Mouse (Mus musculus) CH12.LX (cell line): ENCODE measurements around the gene Msn. TPM values are rescaled to one million over a fixed set of nuclear protein-coding genes. Genes with fewer than 3 reads are reported as not detected.

Source experiments
- DNase-seq: peaks from one replicate; pipeline ENCODE4 v3.0.0-alpha.2; 2013; ENCODE audit errors: extremely low read depth
- H3K27ac ChIP-seq: 2 replicates; pipeline ENCODE4 v1.5.1; 2012; ENCODE audit warnings: low read depth, mild to moderate bottlenecking, control low read depth, moderate library complexity; ENCODE audit not compliant: insufficient read depth
- H3K27me3 ChIP-seq: replicated peaks from 2 replicates; pipeline ENCODE3; 2012; ENCODE audit warnings: inconsistent platforms
- H3K36me3 ChIP-seq, 2 experiments: replicated peaks in 1 of 2; 2 replicates each; pipeline versions ENCODE3 to v1.6.1; 2012; ENCODE audit warnings: inconsistent platforms in 1 of 2, low read length in 1 of 2, mild to moderate bottlenecking in 1 of 2, mixed read lengths in 1 of 2, moderate library complexity in 1 of 2; ENCODE audit not compliant: control insufficient read depth in 1 of 2, insufficient read depth in 1 of 2
- H3K4me1 ChIP-seq, 2 experiments: 2 replicates each; pipeline ENCODE4 v1.6.1; 2012; ENCODE audit warnings: inconsistent platforms in 1 of 2, moderate library complexity in 1 of 2; ENCODE audit not compliant: insufficient read depth in 2 of 2, control insufficient read depth in 1 of 2
- H3K4me2 ChIP-seq: 2 replicates; pipeline ENCODE4 v1.6.1; 2012; ENCODE audit warnings: low read depth, mild to moderate bottlenecking, control low read depth; ENCODE audit not compliant: poor library complexity, insufficient read depth, severe bottlenecking
- H3K4me3 ChIP-seq, 3 experiments: fragments of 150-350 bp in 1 of 3; sonication (generic) in 1 of 3; replicated peaks in 1 of 3; 2 replicates each; pipeline versions ENCODE3 to v1.5.1; 2011 to 2012; ENCODE audit warnings: low read depth in 2 of 3, low read length in 2 of 3, mild to moderate bottlenecking in 2 of 3, moderate library complexity in 2 of 3, control low read depth in 1 of 3, improper control_type of control experiment in 1 of 3, inconsistent platforms in 1 of 3, mixed read lengths in 1 of 3; ENCODE audit not compliant: poor library complexity in 1 of 3
- H3K79me2 ChIP-seq: replicated peaks from 2 replicates; pipeline ENCODE4 v1.6.1; 2012; ENCODE audit warnings: mild to moderate bottlenecking, moderate library complexity; ENCODE audit not compliant: control insufficient read depth, poor library complexity, insufficient read depth, severe bottlenecking; ENCODE audit errors: extremely low read depth
- H3K9ac ChIP-seq: 2 replicates; pipeline ENCODE4 v1.6.1; 2012; ENCODE audit warnings: low read depth, mild to moderate bottlenecking, control low read depth, moderate library complexity; ENCODE audit not compliant: insufficient read depth
- H3K9me3 ChIP-seq: replicated peaks from 2 replicates; pipeline ENCODE3; 2012; ENCODE audit warnings: low read length, inconsistent platforms, mixed read lengths
- BHLHE40 ChIP-seq: IDR thresholded peaks from 2 replicates; pipeline ENCODE4 v1.6.1; 2011; ENCODE audit warnings: mild to moderate bottlenecking, low read depth, low read length, improper control_type of control experiment
- CHD1 ChIP-seq: IDR thresholded peaks from 2 replicates; pipeline ENCODE4 v1.6.1; 2012; ENCODE audit warnings: low read depth, low read length, improper control_type of control experiment, inconsistent platforms
- CHD2 ChIP-seq: IDR thresholded peaks from 2 replicates; pipeline ENCODE4 v1.6.1; 2011; ENCODE audit warnings: low read length, improper control_type of control experiment
- CTCF ChIP-seq, 2 experiments: IDR thresholded peaks in 1 of 2; conservative IDR thresholded peaks in 1 of 2; 2 replicates each; pipeline ENCODE4 v1.5.1; 2011 to 2012; ENCODE audit warnings: low read depth in 2 of 2, low read length in 2 of 2, improper control_type of control experiment in 1 of 2, inconsistent platforms in 1 of 2, mild to moderate bottlenecking in 1 of 2, moderate library complexity in 1 of 2
- E2F4 ChIP-seq: IDR thresholded peaks from 2 replicates; pipeline ENCODE4 v1.6.1; 2011; ENCODE audit warnings: low read depth, low read length, improper control_type of control experiment; ENCODE audit not compliant: insufficient replicate concordance
- EP300 ChIP-seq: IDR thresholded peaks from 2 replicates; pipeline ENCODE4 v1.6.1; 2011; ENCODE audit warnings: low read length, improper control_type of control experiment
- ETS1 ChIP-seq: conservative IDR thresholded peaks from 2 replicates; pipeline ENCODE4 v1.6.1; 2012; ENCODE audit warnings: low read depth, mild to moderate bottlenecking, inconsistent platforms, low read length, improper control_type of control experiment, moderate library complexity
- GABPA ChIP-seq: IDR thresholded peaks from 2 replicates; pipeline ENCODE4 v1.6.1; 2012; ENCODE audit warnings: low read depth, low read length, improper control_type of control experiment, inconsistent platforms; ENCODE audit not compliant: insufficient replicate concordance
- IRF4 ChIP-seq: IDR thresholded peaks from 2 replicates; pipeline ENCODE4 v1.6.1; 2014; ENCODE audit warnings: low read depth, mild to moderate bottlenecking, inconsistent platforms, low read length, improper control_type of control experiment
- JUN ChIP-seq: IDR thresholded peaks from 2 replicates; pipeline ENCODE4 v1.6.1; 2011; ENCODE audit warnings: low read depth, mild to moderate bottlenecking, low read length, improper control_type of control experiment, moderate library complexity; ENCODE audit not compliant: insufficient read depth
- MAFK ChIP-seq: IDR thresholded peaks from 2 replicates; pipeline ENCODE4 v1.6.1; 2011; ENCODE audit warnings: low read length, improper control_type of control experiment; ENCODE audit not compliant: insufficient replicate concordance
- MAX ChIP-seq: IDR thresholded peaks from 2 replicates; pipeline ENCODE4 v1.6.1; 2011; ENCODE audit warnings: low read length, improper control_type of control experiment
- MEF2A ChIP-seq: IDR thresholded peaks from 2 replicates; pipeline ENCODE4 v1.6.1; 2014; ENCODE audit warnings: low read depth, mild to moderate bottlenecking, inconsistent platforms, low read length, improper control_type of control experiment, borderline replicate concordance
- MXI1 ChIP-seq: IDR thresholded peaks from 2 replicates; pipeline ENCODE4 v1.6.1; 2011; ENCODE audit warnings: mild to moderate bottlenecking, low read depth, low read length, improper control_type of control experiment
- PAX5 ChIP-seq: IDR thresholded peaks from 2 replicates; pipeline ENCODE4 v1.6.1; 2012; ENCODE audit warnings: low read length, inconsistent platforms, mixed read lengths
- POLR2A ChIP-seq: IDR thresholded peaks from 2 replicates; pipeline ENCODE4 v1.6.1; 2011; ENCODE audit warnings: low read depth, mild to moderate bottlenecking, improper control_type of control experiment, low read length
- POLR2AphosphoS2 ChIP-seq: IDR thresholded peaks from 2 replicates; pipeline ENCODE4 v1.6.1; 2011; ENCODE audit warnings: low read depth, low read length, improper control_type of control experiment
- RAD21 ChIP-seq: IDR thresholded peaks from 2 replicates; pipeline ENCODE4 v1.6.1; 2011; ENCODE audit warnings: low read depth, mild to moderate bottlenecking, low read length, improper control_type of control experiment, moderate library complexity
- SIN3A ChIP-seq: IDR thresholded peaks from 2 replicates; pipeline ENCODE4 v1.6.1; 2012; ENCODE audit warnings: low read length, improper control_type of control experiment, inconsistent platforms
- SMC3 ChIP-seq: IDR thresholded peaks from 2 replicates; pipeline ENCODE4 v1.6.1; 2011; ENCODE audit warnings: low read depth, low read length, improper control_type of control experiment
- TCF12 ChIP-seq: IDR thresholded peaks from 2 replicates; pipeline ENCODE4 v1.6.1; 2014; ENCODE audit warnings: low read depth, mild to moderate bottlenecking, inconsistent platforms, low read length, improper control_type of control experiment
- ZC3H11A ChIP-seq: IDR thresholded peaks from 2 replicates; pipeline ENCODE4 v1.6.1; 2012; ENCODE audit warnings: low read depth, mild to moderate bottlenecking, inconsistent platforms, low read length, improper control_type of control experiment
- dilution Hi-C: fragments of 300-500 bp; cut with MboI; formaldehyde crosslinking; loops from 2 replicates; pipeline ENCODE4 v1.14.3; 2020; ENCODE audit warnings: low sequenced_read_pairs; ENCODE audit not compliant: extremely low pct_unique_long_range_greater_than_20kb, extremely low pct_ligation_motif_present
- in situ Hi-C: fragments of 300-500 bp; cut with MboI; formaldehyde crosslinking; loops from 3 replicates; pipeline ENCODE4 v1.14.3; 2019; ENCODE audit warnings: low sequenced_read_pairs, low pct_ligation_motif_present, low pct_unique_long_range_greater_than_20kb, mixed read lengths
- polyA plus RNA-seq: library from polyadenylated mRNA; unstranded; fragments of >175 nt; gene quantifications from 2 replicates; pipeline ENCODE4 v1.2.1, GENCODE M21; 2012; ENCODE audit warnings: low read depth; ENCODE audit not compliant: insufficient read length
- total RNA-seq, 2 experiments: library from RNA; depleted of rRNA; stranded (reverse); fragments of 300-350 nt in 1 of 2; fragments of >200 nt in 1 of 2; gene quantifications; 2 replicates each; pipeline ENCODE4 v1.2.3; 2012 to 2014

Gene Msn
- total and polyA plus RNA-seq, 3 experiments = 55.1 to 315 (median 56.2) TPM

GRCm38 (mm10) chrX:96171645-96172388 lies 76.0 kb downstream of the Msn start:
- in situ Hi-C loops (no loop called here), dilution Hi-C loops (no loop called here)
- H3K9me3 ChIP-seq = no peaks in the 10 kb centered on the region
- H3K4me1 ChIP-seq = no peaks in the 10 kb centered on the region
- H3K4me3 ChIP-seq = no peak overlapping the region
- H3K4me2 ChIP-seq = no peak overlapping the region
- TF ChIP-seq JUN (no peak), POLR2AphosphoS2 (no peak), ETS1 (no peak), PAX5 (no peak), MAX (no peak), BHLHE40 (no peak), CHD2 (no peak), CTCF (conservative IDR thresholded peaks at IDR 0.05 in 1 of 2, IDR thresholded peaks at IDR 0.05 in 1 of 2; ENCODE audit: low read depth in 2 of 2, low read length in 2 of 2) (no peak)
- peaks cover 15 to 39% of the 10 kb centered on the region in 2 experiments for H3K36me3 ChIP-seq
- H3K79me2 ChIP-seq = no peaks in the 10 kb centered on the region
- H3K27ac ChIP-seq = no peak overlapping the region
- no peaks in the 10 kb centered on the region for H3K27me3 ChIP-seq
- H3K9ac ChIP-seq = no peak overlapping the region
- no peak for DNase-seq

GRCm38 (mm10) chrX:96178437-96178836 lies 82.6 kb downstream of the Msn start:
- DNase-seq = peak; percentile 48
- H3K27me3 ChIP-seq = no peaks in the 10 kb centered on the region
- no peak overlapping the region for H3K27ac ChIP-seq
- in situ Hi-C loops = no loop called here
- H3K4me2 ChIP-seq = no peak overlapping the region
- H3K4me1 ChIP-seq = peaks cover 0 to 5% of the 10 kb centered on the region in 2 experiments; a peak in 1 of 4 replicates
- no peak overlapping the region for H3K9ac ChIP-seq
- dilution Hi-C loops = no loop called here
- H3K9me3 ChIP-seq = no peaks in the 10 kb centered on the region
- H3K79me2 ChIP-seq = no peaks in the 10 kb centered on the region
- no peak overlapping the region for H3K4me3 ChIP-seq
- no peaks in the 10 kb centered on the region for H3K36me3 ChIP-seq
- TF ChIP-seq PAX5 (no peak), CTCF (conservative IDR thresholded peaks at IDR 0.05 in 1 of 2, IDR thresholded peaks at IDR 0.05 in 1 of 2; ENCODE audit: low read depth in 2 of 2, low read length in 2 of 2) (peak; percentile 51 to 72; a peak in 3 of 4 replicates), POLR2A (no peak), EP300 (no peak), CHD1 (no peak), TCF12 (no peak), IRF4 (no peak), RAD21 (peak; percentile 55), SIN3A (no peak), MXI1 (no peak), SMC3 (peak; percentile 73), GABPA (no peak), MEF2A (no peak), E2F4 (no peak), BHLHE40 (no peak), ZC3H11A (no peak), MAFK (no peak)
